Mouse (Mus musculus) c-Kit-negative CD71-positive TER-119-positive erythroid progenitor cells, embryonic 14.5 days (primary cell): ENCODE results near the gene Eya3.
"Not testable (repeated sequence)": the region's sequence is repeated elsewhere in the genome, so short reads cannot be mapped to it uniquely, and the experiment has no call there.

ENCODE experiments used
- DNase-seq: peaks from one replicate; pipeline ENCODE4 v3.0.0-alpha.2; 2013; ENCODE audit warnings: low read depth, low spot score

The Eya3 gene

DNA sequence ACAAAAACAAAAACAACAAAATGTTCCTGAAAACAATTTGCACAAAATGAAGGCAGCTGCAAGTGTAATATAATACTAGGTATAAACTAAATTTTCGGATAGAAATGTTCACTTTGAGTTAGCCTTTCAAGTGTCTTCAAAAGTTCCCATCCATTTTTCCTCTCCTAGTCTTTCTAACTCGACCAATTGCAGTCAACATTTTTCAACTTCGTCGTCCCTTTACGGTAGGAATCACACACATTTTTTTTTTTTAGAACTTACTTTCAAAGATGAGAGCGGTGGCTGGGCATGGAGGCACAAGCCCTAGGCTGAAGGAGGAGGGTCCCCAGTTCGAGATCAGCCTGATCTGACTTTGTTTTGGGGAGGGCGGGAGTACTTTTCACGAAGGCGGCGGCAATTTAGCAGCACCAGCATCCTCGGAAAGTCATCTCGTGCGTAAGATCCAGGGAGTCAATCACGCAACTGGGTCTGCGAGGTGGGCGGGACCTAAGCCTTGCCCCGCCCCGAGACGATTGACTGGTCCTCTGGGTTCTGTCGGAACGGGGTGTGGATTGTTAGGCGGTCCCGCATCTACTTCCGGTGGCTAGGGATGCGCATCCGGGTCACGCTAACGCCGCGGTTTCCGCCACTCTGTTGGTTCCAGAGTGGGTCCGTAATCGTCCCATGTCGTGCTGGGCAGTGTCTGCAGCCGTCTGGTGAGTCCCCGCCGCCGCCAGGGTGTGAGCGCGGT, at the start of gene Eya3:
TSS of gene Eya3 (plus strand) at position 527 of the 730 bp plus-strand sequence.
- DNase-seq = peak; percentile 94

DNA sequence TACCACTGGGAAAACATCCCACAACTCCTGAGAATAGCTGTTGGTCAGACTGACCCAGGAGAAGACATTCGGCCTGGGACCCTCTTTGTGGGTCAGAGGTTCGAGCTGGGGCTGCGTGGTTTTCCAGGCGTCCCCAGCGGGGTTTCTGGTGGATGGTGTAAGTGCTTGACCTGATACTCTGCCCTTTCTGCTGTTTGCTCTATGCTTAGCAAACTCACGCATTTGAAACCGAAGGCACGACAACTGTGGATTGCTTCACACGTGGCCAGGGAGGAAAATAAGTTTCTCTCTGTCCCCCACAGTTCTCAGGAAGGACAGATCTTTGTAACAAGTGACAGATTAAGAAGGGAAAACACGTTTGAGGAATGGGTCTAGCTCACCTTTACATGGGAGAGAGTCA, 48.1 kb upstream of the Eya3 start:
- no peak for DNase-seq

DNA sequence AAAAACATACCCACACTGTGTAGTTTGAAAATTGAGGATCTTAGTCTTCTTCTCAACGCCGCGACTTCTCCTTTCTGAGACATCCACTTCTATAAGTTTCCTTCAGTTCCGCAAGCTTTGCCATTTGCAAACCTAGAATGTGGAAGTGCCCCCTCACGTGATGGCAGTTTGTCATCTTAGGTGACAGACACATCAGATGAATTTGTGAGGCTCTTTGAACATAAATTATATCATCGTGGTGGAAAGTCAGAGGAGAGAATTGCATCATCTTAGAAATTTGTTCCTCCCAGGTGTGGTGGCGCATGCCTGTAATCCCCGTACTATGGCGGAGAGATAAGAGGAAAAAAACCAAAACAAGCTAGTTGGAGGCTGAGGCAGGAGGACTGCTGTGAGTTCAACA, 45.8 kb upstream of the Eya3 start:
- DNase-seq = no peak

DNA sequence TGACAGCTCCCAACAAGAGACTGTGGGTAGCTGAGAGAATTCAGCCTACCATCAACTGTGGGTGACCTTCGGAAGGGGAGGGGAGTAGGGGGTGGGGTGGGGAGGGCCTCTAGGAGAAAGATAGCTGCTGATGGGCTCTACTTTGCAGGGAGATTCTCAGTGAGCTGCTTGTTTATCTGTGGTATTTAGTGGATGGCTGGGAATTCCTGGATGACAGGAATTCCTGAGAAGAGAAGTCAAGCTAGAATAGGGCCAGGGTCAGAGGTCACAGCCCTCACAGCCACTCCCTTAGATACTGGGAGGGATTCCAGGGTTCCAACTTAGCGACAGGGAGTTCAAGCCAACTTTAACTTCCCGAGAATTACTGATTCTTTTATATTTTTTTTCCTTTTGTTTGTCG, 44.6 kb upstream of the Eya3 start:
- DNase-seq = no peak

DNA sequence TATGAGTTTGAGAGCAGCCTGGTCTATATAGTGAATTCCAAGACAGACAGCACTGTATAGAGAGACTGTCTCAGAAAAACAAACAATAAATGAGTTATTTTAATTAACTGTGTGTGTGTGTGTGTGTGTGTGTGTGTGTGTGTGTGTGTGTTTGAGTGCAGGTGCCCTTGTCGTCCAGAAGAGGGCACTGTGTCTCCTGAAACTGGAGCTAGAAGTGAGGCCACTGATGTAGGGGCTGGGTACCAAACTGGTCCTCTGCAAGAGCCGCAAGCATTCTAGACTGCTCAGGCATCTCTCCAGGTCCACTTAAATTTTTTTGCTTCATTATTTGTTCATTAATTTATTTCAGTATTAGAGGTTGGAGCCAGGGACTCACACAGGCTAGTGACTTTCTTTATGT, 39.9 kb upstream of the Eya3 start:
- no peak for DNase-seq

DNA sequence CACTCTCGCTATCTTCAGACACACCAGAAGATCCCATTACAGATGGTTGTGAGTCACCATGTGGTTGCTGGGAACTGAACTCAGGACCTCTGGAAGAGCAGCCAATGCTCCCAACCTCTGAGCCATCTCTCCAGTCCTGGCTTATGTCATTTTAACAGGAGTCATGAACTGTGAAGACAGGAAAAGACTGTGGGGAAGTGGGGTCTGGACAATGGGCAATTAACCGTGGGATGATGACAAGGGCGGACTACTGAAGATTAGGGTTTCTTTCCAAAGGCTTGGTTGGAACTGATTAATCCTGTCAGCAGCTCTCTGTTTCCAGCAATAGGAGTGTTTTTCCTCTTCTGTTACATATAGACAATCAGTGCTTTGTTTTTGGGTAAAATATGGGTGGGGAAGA, 39.0 kb upstream of the Eya3 start:
- no peak for DNase-seq

DNA sequence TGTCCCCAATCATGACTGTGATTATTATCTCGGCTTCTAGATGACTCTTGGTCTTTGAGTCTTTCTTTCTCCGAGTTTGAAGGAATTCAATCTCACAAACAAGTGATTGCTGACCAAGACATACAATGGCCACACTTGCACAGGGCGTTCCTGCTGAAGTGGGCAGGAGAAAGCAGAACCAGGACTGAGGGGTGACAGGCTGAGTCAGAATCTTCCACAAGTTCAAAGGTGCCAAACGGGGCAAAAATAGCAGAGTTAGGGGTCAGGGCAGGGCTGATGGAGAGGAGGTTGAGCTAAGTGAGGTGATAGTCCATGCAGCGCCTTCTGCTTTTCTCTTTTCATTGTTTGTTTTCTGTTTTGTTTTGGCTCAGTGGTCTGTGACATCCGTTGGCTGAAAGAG, 38.3 kb upstream of the Eya3 start:
- DNase-seq = no peak

DNA sequence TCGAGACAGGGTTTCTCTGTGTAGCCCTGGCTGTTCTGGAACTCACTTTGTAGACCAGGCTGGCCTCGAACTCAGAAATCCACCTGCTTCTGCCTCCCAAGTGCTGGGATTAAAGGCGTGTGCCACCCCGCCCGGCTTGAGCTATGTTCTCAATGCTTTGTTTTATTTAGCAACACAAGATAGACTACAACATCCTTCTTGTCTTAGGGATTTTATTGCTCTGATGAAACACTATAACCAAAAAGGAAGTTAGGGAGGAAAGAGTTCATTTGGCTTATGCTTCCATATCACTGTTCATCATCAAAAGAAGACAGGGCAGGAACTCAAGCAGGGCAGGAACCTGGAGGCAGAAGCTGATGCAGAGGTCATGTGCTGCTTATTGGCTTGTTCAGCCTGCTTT, 37.5 kb upstream of the Eya3 start:
- DNase-seq = not testable (repeated sequence)

DNA sequence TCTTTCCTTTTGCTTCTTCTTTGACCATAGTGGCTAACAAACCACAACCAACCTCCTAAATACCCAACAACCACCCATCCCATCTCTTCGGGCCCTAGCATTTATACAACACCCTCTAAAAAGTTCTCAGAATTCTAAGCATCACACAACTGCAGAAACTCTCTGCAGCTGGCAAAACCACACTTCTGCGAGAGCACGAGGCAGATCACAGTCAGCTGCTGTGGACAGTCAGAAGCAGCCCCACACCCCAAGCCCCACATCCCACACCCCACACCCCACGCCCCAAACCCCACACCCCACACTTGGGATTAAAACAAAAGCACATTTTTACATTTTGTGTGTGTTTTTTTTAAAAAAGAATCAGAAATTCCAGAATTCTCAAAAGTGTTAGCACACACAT, 35.3 kb upstream of the Eya3 start:
- DNase-seq = no peak

DNA sequence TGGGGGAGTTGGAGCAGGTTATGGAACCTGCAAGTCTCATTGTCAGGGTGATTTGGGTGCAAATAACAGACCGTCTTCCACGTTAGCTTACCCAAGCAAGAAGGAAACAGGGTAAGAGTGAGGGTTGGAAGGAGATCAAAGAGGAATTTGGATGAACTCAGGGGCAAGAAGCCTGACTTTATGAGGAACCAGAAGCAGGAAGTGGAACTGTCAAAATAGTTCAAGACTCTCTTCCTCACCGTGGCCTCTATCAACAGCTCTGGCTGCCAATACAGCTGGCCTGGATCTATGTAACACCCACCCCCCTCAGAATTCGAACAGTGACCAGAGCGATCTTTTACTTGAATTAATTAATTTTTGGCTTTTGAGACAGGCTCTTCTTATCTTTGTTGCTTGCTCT, 33.0 kb upstream of the Eya3 start:
- DNase-seq = no peak

DNA sequence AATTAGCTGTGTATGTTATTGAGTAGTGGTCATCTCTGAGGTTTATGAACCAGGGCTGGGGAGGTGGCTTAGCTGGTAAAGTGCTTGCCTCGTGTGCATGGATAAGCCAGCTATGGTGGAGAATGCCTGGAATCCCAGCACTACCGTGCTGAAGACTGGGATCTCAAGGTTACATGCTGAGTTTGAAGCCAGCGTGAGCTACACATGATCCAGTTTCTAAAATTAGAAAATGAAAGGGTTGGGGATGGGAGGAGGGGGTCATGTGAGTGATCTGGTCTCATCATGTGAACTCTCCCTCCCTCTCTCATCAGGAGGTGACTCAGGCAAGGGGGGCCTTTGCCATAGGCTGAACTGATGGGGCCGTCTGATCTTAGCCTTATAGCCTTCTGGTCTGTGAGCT, 30.6 kb upstream of the Eya3 start:
- no peak for DNase-seq

DNA sequence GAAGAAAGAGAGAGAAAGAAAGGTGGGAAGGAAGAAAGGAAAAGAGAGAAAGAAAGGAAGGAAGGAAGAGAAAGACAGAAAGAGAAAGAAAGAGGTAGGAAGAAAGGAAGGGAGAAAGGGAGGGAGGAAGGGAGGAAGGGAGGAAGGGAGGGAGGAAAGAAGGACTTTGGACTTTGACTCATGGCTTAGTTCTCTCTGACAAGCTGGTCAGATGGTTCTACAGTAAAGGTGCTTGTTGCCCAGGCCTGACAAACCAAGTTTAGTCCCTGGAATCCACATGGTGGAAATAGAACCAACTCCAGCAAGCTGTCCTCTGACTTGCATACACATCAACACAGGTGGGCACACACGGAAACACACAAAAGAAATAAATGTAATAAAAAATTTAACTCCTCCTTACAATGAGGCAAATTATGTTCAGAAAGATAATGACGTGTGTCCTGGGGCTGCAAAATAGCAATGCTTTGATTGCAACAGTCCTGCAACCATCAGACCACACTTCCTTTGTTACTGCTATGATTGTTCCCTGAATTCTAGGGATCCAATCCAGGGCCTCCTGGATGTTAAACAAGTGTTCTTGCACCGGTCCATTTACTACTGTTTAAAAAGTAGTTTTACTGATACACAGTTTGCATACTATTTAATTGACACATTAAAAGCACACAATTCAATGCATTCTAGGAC, 28.3 kb upstream of the Eya3 start:
- DNase-seq = no peak

DNA sequence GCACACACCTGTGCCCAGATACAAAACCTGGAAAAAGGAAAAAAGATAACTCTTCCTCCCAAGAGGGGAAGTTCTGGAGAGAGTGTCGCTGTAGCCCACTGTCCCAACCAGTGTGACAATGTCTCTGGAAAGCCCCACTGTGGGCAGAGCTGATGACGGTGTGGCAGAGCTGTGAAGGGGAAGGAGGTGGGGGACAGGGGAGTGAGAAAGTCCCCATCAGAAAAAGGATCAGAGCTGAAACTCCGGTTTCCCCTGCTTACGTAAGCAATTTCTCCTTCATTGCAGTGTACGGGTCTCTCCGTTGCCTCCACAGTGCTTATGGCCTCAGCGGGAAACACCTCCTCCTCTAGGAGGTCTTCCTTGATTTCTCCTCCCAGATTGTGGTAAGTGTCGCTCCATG, 27.5 kb upstream of the Eya3 start:
- no peak for DNase-seq

DNA sequence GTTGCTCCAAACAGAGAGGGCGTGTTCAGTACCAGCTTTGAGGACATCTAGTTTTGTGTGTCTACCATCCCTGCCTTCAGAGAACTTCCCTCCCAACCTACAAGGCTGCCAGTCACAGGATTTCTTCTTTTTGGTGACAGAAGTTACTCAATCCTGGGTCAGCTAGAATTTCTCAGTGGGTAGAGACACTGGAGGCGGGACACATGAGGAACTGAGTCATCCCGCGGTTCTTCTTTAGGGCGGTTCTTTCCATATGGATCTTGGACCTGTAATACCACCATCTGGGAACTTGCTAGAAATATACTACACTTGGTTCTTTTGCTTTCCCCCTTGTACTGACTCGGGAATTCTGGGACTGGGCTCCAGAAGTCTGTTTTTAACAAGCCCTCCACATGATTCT, 20.9 kb upstream of the Eya3 start:
- no peak for DNase-seq

DNA sequence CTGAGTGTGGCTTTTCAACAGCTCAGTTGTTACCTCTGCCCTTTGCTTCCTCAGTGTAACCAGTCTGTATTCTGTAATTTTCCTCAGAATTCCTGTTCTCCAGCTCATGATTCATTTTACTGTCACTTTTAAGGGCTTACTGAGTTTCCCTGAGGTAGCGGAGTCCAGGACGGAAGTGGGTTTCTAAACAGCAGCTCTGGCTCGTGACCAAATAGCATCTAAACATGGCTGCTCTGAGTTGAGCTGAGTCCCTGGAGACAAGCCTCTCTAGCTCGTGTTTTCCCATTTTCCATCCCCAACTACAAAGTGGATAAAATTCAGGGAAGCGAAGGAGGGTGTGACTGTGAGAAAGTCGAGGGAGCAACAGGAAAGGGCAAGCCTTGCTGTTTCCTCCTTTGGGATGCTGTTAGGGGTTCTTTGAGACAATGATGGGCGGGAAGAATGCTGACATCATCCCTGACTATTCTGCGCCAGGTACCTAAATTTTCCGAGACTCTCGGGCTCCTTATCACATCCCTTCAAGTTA, 19.9 kb upstream of the Eya3 start:
- no peak for DNase-seq

DNA sequence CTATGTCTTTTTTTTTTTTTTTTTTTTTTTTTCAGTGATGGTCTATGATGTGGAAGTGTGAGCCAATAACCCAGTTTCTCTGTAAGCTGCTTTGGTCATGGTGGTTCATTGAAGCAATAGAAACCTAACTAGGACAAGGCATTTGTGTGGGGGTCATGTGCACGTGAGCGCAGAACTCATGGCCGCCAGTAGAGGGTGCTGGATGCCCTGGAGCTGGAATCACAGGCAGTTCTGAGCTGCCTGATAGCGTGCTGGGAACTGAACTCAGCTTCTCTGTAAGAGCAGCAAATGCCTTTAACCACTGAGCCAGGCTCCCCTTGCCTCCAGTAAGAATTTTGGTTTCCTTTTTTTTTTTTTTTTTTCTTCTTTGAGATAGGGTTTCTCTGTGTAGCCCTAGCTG, 18.7 kb upstream of the Eya3 start:
- DNase-seq = no peak

DNA sequence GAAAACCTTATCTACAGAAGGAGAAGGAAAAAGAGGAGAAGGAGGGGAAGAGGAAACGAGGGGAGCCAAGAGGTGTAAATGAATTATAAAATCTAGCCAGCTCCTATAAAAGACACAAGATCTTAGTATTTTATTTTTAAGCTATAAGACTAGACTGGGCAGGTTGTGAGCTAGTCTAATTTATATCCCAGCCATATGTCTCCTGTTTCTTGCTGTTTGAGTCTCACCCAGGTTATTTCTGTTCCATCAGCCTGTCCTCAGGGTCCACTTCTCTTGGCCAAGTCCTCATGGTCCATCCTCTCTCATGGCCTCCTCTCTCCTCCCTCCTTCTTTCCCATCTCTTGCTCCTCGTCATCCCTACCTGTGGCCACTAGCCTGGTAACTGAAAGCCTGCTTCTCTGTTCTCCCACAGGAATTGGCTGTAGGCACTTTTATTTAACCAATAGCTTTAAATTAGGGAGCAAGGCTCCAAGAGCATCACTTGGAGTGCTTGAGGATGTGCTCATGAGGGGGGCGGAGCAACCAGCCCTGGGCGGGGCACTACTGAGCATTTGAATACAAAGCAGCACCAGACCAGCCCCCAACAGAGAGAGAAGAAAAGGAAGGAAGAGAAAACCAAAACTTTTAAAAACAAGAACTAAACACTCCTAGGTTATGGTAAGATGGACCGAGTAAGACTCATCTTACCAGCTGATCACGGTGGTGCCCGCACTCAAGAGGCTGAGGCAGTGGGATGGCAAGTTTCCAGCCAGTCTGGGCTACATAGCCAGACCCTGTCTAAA, 17.3 kb upstream of the Eya3 start:
- DNase-seq = no peak

DNA sequence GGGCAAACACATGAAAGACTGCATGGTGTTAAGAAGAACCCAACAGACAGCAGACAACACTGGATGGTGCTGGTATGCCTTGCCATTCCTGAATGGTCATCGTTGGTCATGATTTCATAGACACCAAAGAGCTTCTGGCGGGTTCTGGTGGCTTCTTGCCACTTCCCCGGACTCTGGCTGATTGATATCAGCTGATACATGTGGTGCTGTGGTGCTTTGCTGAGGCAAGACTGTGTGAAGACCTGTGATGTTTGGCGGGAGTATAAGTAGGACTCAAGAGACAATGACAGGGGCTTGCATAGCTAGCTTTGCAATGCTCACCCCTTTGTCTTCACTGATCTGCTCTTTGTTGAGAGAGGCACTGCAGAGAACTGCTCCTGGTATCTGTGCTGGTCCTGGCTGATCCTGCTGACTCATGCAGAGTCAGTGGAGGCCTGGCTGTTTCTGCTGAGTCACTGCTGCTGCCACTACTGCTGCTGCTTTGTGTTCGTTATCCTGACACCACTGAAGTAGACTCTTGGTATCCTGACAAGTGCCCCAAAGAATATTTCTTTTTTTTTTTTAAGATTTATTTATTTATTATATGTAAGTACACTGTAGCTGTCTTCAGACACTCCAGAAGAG, 14.6 kb upstream of the Eya3 start:
- DNase-seq = peak; percentile 95

DNA sequence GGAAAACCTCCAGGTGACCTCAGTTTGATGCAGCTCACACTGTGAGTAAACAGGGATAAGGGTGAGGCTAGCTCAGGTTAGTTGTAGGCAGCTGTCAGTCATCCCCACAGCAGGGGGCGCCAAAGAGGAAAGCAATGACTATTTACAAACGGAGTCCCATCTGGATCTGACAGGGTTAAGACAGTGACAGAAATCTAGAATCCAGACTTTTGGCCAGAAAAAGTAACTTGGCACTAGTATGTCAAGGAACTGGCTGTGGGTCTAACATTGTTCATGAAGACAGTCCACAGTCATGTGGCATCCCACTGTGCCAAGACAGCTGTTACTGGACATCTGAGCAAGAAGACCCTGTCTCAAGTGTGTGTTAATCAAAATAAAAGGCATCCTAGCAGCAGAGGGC, 10.0 kb upstream of the Eya3 start:
- peak; percentile 72 for DNase-seq

DNA sequence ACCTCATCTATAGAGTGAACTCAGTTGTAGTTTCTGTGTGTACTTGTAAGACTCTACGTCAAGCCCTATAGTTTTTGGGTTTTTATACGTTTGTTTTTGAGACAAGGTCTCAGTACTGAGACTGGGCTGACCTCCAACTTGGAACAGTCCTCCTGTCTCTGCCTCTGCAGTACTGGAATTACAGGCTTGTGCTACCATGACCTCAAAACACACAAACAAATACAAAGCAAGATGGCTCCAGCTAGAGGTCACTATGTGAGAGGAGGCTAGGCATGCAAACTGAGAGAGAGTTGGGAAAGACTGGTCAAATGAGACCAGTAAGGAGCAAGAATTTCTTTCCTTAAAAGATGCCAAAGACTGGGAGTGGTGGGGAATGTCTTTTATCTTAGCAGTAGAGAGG, 2.8 kb upstream of the Eya3 start:
- DNase-seq = no peak

DNA sequence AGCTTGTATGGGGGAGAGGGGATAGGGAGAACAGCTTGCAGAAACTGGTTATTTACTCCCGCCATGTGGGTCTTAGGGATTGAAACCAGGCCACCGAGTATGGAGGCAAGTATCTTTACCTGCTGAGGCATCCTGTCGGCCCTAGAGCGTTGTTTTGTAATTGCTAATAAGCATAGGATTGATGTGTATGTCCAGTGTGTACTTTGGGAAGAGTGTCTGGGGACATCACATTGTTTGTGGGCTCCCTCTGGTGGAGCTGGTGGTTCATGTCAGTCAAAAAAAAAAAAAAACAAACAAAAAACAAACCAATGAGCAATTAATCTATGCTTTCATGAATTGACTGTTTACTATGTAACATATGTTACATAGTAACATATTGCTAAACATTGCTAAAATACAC, 2.2 kb upstream of the Eya3 start:
- no peak for DNase-seq

DNA sequence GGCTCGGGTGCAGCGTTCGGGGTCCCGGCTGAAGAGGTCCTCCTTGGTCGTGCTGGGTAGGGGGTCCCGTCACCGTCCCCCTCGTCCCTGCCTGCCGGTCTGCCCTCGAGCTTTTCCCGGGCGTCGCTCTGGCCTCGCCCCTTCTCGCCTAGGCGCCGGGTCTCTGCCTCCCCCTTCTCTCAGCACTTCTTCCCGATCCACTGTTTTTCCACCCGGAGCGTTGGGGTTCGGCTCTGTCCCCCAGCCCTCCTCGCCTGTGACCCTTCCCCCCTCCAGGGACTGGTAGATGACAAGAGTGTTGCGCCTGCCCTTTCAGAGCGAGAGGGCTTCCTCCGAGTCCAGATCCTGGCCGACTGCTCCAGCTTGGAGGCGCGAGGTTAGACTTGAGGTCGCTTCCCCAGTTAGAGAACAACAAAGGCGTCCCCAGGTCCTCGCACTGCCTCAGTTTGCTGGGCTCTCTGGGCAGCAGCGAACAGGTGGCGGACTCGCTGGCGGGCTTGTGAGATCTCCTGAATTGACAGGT, 465 bp downstream of the Eya3 start:
- DNase-seq = no peak
